Mouse (Mus musculus) hindbrain, embryonic 12.5 days (tissue): ENCODE data around the gene Ubap1l. TPM values are rescaled to one million over a fixed set of nuclear protein-coding genes. Genes with fewer than 3 reads are reported as not detected.

Source experiments
- ATAC-seq: fragments of 200-750 bp; cut with Nextera tagmentation; 2 replicates; pipeline ENCODE4 v1.8.0; 2017; ENCODE audit warnings: moderate TSS enrichment; ENCODE audit not compliant: low FRiP score
- H3K27ac ChIP-seq: fragments of 300-500 bp; sonication (generic); 2 replicates; pipeline ENCODE4 v1.5.1; 2016; ENCODE audit warnings: mild to moderate bottlenecking
- H3K27me3 ChIP-seq: fragments of 300-500 bp; sonication (generic); 2 replicates; pipeline ENCODE4 v1.6.1; 2016; ENCODE audit warnings: mild to moderate bottlenecking
- H3K36me3 ChIP-seq: fragments of 300-500 bp; sonication (generic); 2 replicates; pipeline ENCODE4 v1.6.1; 2016; ENCODE audit warnings: mild to moderate bottlenecking
- H3K4me1 ChIP-seq: fragments of 300-500 bp; sonication (generic); 2 replicates; pipeline ENCODE4 v1.6.1; 2016
- H3K4me2 ChIP-seq: fragments of 300-500 bp; sonication (generic); replicated peaks from 2 replicates; pipeline ENCODE4 v1.6.1; 2016; ENCODE audit warnings: mild to moderate bottlenecking
- H3K4me3 ChIP-seq: fragments of 300-500 bp; sonication (generic); 2 replicates; pipeline ENCODE4 v1.5.1; 2016; ENCODE audit warnings: mild to moderate bottlenecking
- H3K9ac ChIP-seq: fragments of 300-500 bp; sonication (generic); 2 replicates; pipeline ENCODE4 v1.6.1; 2016; ENCODE audit warnings: mild to moderate bottlenecking, moderate library complexity
- H3K9me3 ChIP-seq: fragments of 300-500 bp; sonication (generic); replicated peaks from 2 replicates; pipeline ENCODE4 v1.6.1; 2016; ENCODE audit warnings: mild to moderate bottlenecking
- WGBS: fragments of 180-500 bp; shearing (Covaris S2); methylation state at CpG from one replicate; pipeline ENCODE4 v1.1.7; 2016; 5-methylcytosine and 5-hydroxymethylcytosine counted together
- polyA plus RNA-seq: library from polyadenylated mRNA; unstranded; fragments of >200 nt; fragmentation: Nextera tagmentation; extraction: Ambion mirVana; gene quantifications from 2 replicates; pipeline ENCODE4 v1.2.1, GENCODE M21; 2016

Ubap1l gene
- polyA plus RNA-seq, 1 experiment from 2014 or later: 0.72 TPM

GRCm38 (mm10) chr9:65381017-65381590 is 20.3 kb downstream of the Ubap1l start:
- peaks cover 2% of the 10 kb centered on the region; the same call in 1 of the 2 replicates for H3K4me1 ChIP-seq
- H3K4me3 ChIP-seq: no peak overlapping the region
- no peak overlapping the region for H3K9ac ChIP-seq
- 76% methylated on average over 4 of the region's 4 CpGs for WGBS
- no peak overlapping the region for H3K4me2 ChIP-seq
- H3K36me3 ChIP-seq: peaks cover 11% of the 10 kb centered on the region; the same call in 1 of the 2 replicates
- H3K9me3 ChIP-seq: no peaks in the 10 kb centered on the region
- no peaks in the 10 kb centered on the region for H3K27me3 ChIP-seq
- no peak for ATAC-seq
- no peak overlapping the region for H3K27ac ChIP-seq

- H3K4me1 ChIP-seq: peaks cover 2% of the 10 kb centered on the region; the same call in 1 of the 2 replicates
- no peak overlapping the region for H3K9ac ChIP-seq
- H3K4me2 ChIP-seq: no peak overlapping the region
- no peaks in the 10 kb centered on the region for H3K27me3 ChIP-seq
- no peak overlapping the region for H3K27ac ChIP-seq
- H3K4me3 ChIP-seq: no peak overlapping the region
- H3K9me3 ChIP-seq: no peaks in the 10 kb centered on the region
- H3K36me3 ChIP-seq: 0 out of 2 replicates have a peak, but pooled peaks cover 3% of the 10 kb centered on the region
- no peak for ATAC-seq
- 80% methylated on average over 6 of the region's 6 CpGs for WGBS
Observed at GRCm38 (mm10) chr9:65382031-65382750, 21.4 kb downstream of the Ubap1l start.

DNA sequence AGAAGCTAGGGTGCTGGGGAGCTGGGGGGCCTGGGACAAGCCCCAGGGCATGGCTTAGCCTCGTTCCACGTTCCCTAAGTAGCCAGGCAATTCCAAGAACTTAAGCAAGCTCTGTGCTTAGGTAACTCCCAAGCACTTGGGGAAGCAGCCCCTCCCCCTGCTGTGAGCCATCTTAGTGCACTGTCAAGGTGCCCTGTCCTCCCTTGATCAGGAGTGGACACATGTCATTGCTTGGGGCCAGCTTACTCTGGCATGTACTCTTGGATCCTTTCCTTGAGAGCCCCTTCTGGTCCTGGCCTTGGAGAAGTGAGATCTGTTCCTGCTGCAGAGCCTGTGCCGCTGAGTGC is 21.9 kb downstream of the Ubap1l start:
- Histone ChIP-seq H3K4me3 (no peak overlapping the region), H3K27me3 (no peaks in the 10 kb centered on the region), H3K9ac (no peak overlapping the region), H3K27ac (no peak overlapping the region), H3K4me1 (peaks cover 2% of the 10 kb centered on the region; the same call in 1 of the 2 replicates), H3K4me2 (no peak overlapping the region), H3K9me3 (no peaks in the 10 kb centered on the region), H3K36me3 (0 out of 2 replicates have a peak, but pooled peaks cover 3% of the 10 kb centered on the region)
- ATAC-seq: no peak
- 71% methylated on average over 3 of the region's 3 CpGs for WGBS

GRCm38 (mm10) chr9:65384276-65384675 is 23.4 kb downstream of the Ubap1l start:
- ATAC-seq: no peak
- Histone ChIP-seq H3K27me3 (peaks cover 4% of the 10 kb centered on the region), H3K4me2 (no peak overlapping the region), H3K36me3 (no peaks in the 10 kb centered on the region), H3K9ac (no peak overlapping the region), H3K27ac (no peak overlapping the region), H3K9me3 (no peaks in the 10 kb centered on the region), H3K4me3 (no peak overlapping the region), H3K4me1 (peaks cover 2% of the 10 kb centered on the region; the same call in 1 of the 2 replicates)
- WGBS: 71% methylated on average over 3 of the region's 3 CpGs

DNA sequence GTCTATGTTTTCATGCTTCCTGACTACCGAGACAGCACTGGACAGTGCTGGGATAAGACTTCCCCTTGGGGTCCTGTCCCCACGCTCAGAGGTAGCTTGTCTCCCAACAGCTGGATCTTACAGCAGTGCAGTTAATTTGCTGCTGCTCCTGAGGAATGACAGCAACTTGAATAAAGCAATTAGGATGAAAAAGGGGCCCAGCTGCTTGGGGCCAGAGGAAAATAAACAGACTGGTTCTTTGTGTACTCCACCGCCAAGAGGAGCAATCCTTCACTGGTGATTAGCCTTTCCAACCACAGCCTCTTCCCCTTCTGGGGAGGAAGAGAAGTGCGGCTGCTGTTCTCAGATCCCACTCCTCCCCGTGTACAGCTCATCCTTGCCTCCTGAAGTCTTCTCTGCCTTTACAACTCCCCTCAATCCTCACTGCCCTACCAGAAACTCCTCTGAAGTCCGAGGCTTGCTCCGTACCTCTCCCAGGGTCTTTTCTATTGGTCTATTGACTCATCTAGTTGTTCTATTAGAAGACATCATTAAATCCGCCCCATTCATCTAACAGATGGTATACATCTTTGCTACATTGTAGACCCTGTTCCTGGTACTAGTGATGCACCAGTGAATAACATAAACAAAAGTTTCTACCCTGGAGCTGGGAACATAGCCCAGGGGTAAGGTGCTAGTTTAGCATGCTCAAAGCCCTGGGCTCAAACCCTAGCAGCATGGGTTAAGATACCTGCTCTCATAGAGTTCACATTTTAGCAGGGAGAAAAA is 25.7 kb downstream of the Ubap1l start:
- 38% methylated on average over 8 of the region's 8 CpGs for WGBS
- Histone ChIP-seq H3K4me2 (no peak overlapping the region), H3K4me3 (no peak overlapping the region), H3K4me1 (0 out of 2 replicates have a peak, but pooled peaks cover 8% of the 10 kb centered on the region), H3K27me3 (peaks cover 27% of the 10 kb centered on the region), H3K9ac (no peak overlapping the region), H3K27ac (no peak overlapping the region), H3K9me3 (no peaks in the 10 kb centered on the region), H3K36me3 (no peaks in the 10 kb centered on the region)
- no peak for ATAC-seq

DNA sequence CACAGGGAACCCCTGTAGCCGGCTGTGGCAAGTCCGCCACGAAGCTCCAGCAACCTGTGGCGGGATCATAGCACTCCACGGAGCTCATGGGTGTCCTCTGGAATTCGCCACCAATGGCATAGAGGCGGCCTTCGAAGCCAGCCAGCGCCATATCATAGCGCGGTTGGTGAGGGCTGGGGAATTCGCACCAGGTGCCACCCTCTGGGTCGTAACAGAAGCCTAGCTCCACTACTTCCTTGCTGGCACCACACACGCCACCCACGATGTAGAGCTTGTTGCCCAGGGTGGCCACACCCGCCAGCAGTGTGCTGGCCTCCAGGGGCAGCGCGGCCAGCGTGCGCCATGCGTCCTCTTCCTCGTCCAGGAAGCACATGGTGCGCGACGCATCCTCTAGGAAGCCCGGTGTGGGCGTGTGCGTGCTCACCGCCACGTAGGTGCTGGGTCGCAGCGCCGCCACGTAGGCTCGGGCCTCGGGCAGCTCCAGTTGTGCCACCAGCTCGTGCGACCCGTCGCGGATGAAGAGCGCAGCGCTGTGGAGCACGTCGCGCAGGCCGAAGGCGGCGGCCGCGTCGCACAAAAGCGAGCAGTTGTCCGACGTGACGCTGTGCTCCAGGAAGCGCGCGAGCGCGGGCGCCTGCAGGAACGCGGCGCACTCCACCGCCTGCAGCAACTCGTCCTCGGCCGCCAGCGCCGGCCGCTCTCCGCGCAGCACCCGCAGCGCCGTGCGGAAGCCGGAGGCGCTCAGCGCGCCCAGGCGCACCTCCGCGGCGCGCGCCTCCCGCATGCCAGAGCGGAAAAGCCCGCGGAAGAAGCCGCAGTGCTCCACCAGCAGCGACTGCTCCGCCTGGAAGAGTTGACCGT is 30.1 kb downstream of the Ubap1l start:
- peaks cover 51% of the 10 kb centered on the region for H3K27me3 ChIP-seq
- H3K27ac ChIP-seq: no peak overlapping the region
- H3K4me1 ChIP-seq: 0 out of 2 replicates have a peak, but pooled peaks cover 8% of the 10 kb centered on the region
- H3K4me2 ChIP-seq: peak overlapping the region; percentile 60
- 16% methylated on average over 96 of the region's 96 CpGs for WGBS
- peak overlapping the region; percentile 43 for H3K4me3 ChIP-seq
- no peaks in the 10 kb centered on the region for H3K9me3 ChIP-seq
- peak overlapping the region; percentile 37; the same call in 1 of the 2 replicates for H3K9ac ChIP-seq
- no peak; the same call in 1 of the 2 replicates for ATAC-seq
- no peaks in the 10 kb centered on the region for H3K36me3 ChIP-seq

DNA sequence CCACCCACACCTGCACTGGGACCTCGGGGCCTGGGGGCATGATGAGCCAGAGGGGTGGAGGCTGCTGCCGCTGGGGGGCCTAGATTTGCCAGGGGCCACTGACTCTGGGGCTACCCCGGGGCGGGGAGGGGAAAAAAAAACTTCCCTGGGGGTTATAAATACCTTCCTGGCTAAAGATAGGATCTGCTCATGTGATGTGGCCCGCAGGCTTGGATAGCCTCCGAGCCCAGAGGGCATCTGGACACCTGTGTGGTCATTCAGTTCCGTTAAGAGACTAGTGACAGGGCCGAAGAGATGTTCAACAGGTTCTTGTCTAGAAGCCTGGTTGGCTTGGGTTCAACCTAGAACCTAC is 30.7 kb downstream of the Ubap1l start, which contains the start of gene Kbtbd13:
Gene Kbtbd13 (minus strand): TSS at position 40 of the 352 bp plus-strand sequence.
- Histone ChIP-seq H3K9ac (peak within 1 kb of the TSS; percentile 37; the same call in 1 of the 2 replicates), H3K4me3 (peak within 1 kb of the TSS; percentile 43), H3K36me3 (no peaks in the 10 kb centered on the region), H3K27me3 (peaks cover 51% of the 10 kb centered on the region), H3K27ac (no peak within 1 kb of the TSS), H3K4me1 (0 out of 2 replicates have a peak, but pooled peaks cover 8% of the 10 kb centered on the region), H3K9me3 (no peaks in the 10 kb centered on the region), H3K4me2 (peak within 1 kb of the TSS; percentile 60)
- 49% methylated on average over 8 of the region's 8 CpGs for WGBS
- no peak for ATAC-seq

DNA sequence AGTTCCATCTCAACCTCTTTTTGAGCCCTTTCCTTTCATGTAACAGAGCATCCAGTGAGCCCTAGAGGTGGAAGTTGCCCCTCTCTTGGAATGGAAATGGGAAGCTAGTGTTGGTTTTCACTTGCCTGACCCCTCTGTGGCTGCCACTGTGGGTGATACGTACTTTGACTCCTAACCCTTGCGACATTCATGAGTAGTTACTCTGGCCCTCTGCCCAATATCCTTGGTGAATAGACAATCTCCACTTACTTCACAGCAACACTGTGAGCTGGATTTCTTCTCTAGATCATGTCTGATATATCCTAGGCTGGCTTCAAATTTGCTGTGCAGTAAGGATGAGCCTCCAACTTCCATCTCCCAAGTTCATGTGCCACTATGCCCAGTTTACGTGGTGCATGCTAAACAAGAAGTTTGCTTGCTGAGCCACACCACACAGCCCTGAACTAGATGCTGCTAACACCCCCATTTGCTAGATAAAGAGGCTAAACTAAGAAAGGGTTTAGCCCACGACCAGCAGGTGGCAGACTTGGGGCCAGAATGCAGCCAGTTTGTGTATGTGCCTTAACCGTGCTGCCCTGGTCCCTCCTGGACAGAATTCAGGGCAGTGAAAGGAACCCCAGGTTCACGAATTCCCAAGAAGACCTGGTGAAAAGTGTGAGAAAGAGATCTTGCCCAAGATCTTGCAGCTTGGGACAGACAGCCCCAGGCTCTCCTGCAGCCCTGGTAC is 32.0 kb downstream of the Ubap1l start:
- Histone ChIP-seq H3K4me2 (no peak overlapping the region), H3K9ac (no peak overlapping the region), H3K27ac (no peak overlapping the region), H3K9me3 (no peaks in the 10 kb centered on the region), H3K27me3 (peaks cover 51% of the 10 kb centered on the region), H3K4me1 (0 out of 2 replicates have a peak, but pooled peaks cover 8% of the 10 kb centered on the region), H3K36me3 (no peaks in the 10 kb centered on the region), H3K4me3 (no peak overlapping the region)
- WGBS: 30% methylated on average over 6 of the region's 6 CpGs
- ATAC-seq: no peak

DNA sequence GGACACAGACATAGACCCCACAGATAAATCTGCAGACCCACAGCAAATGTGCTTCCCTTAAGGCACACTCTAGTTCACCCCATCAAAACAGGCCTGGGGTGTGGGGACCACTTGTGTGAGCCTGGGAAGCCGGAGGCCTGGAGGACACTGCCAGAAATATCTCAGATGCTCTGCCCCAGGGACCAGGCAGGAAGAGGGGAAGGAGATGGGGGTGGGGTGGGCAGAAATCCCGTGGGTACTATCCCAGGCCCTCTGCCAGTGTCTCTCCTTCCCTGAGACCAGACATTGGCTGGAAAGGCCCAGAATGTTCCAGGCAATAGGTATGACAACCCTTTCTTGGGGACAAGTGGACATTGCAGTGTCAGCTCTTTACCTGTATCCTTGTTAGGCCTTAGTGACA is 32.8 kb downstream of the Ubap1l start:
- no peak overlapping the region for H3K27ac ChIP-seq
- 73% methylated on average over 2 of the region's 2 CpGs for WGBS
- no peak for ATAC-seq
- H3K4me2 ChIP-seq: no peak overlapping the region
- H3K36me3 ChIP-seq: no peaks in the 10 kb centered on the region
- peaks cover 11% of the 10 kb centered on the region; the same call in 1 of the 2 replicates for H3K4me1 ChIP-seq
- peaks cover 51% of the 10 kb centered on the region for H3K27me3 ChIP-seq
- H3K4me3 ChIP-seq: no peak overlapping the region
- H3K9ac ChIP-seq: no peak overlapping the region
- H3K9me3 ChIP-seq: no peaks in the 10 kb centered on the region

DNA sequence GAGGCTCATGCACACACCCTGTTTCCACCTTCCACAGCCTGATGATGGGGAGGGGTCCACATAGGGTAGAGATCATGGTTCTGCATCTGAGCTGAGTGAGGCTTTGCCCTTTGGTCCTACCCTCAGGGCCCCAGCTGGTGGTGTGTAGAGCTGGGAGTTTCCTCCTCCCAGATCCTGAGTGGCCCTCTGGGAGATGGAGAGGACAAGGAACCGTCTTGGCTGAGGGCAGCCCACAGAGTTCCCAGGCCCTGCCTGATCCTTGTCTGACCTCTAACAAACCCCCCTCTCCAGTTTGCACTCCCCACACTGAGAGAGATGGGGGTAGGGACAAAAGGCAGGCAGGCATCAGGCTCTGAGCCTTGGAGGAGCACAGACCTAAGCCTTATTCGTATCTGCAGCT is 33.5 kb downstream of the Ubap1l start:
- Histone ChIP-seq H3K27ac (no peak overlapping the region), H3K4me2 (no peak overlapping the region), H3K27me3 (peaks cover 46% of the 10 kb centered on the region), H3K36me3 (no peaks in the 10 kb centered on the region), H3K4me3 (no peak overlapping the region), H3K9me3 (no peaks in the 10 kb centered on the region), H3K4me1 (peaks cover 11% of the 10 kb centered on the region; the same call in 1 of the 2 replicates), H3K9ac (no peak overlapping the region)
- ATAC-seq: no peak
- 53% methylated on average over 2 of the region's 2 CpGs for WGBS

DNA sequence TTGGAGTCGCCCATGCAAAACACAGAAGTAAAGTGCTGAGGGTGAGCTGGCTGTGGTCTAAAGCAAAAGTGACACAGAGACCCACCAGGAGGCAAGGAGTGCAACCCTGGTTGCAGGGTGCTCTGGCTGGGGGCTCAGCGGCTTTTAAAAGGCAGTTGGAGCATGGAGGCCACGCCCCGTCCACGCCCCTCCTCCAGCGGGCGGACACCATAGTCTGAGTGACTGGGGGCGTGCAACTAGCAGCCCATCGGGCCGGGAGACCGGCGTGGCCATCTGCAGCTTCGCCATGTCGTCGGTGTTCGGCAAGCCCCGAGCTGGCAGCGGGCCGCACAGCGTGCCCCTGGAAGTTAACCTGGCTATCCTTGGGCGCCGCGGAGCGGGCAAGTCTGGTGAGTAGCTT is 37.4 kb downstream of the Ubap1l start, which contains the start of gene Rasl12:
Gene Rasl12 (plus strand): TSS at position 228 of the 400 bp plus-strand sequence.
- Histone ChIP-seq H3K9ac (peak within 1 kb of the TSS; percentile 68), H3K4me1 (peaks cover 3% of the 10 kb centered on the region; the same call in 1 of the 2 replicates), H3K27ac (no peak within 1 kb of the TSS), H3K4me3 (peak within 1 kb of the TSS; percentile 45), H3K27me3 (0 out of 2 replicates have a peak, but pooled peaks cover 9% of the 10 kb centered on the region), H3K36me3 (no peaks in the 10 kb centered on the region), H3K4me2 (peak within 1 kb of the TSS; percentile 73), H3K9me3 (no peaks in the 10 kb centered on the region)
- peak; percentile 74 for ATAC-seq
- WGBS: under 1% methylated on average over 24 of the region's 24 CpGs
